Mouse (Mus musculus) hindbrain, embryonic 14.5 days (tissue): ENCODE results near the gene Hnrnpk. TPM values are rescaled to one million over a fixed set of nuclear protein-coding genes. Genes with fewer than 3 reads are reported as not detected.
A peak's percentile ranks its signal among the peaks of the same experiment; 100 is the strongest.

Experiments used
- ATAC-seq: fragments of 200-750 bp; cut with Nextera tagmentation; 2 replicates; pipeline ENCODE4 v1.8.0; 2017; ENCODE audit warnings: moderate number of reproducible peaks, mild to moderate bottlenecking, moderate TSS enrichment, moderate library complexity; ENCODE audit not compliant: low FRiP score
- DNase-seq: peaks from one replicate; pipeline ENCODE4 v3.0.0-alpha.2; 2015; ENCODE audit warnings: low spot score
- H3K27ac ChIP-seq: fragments of 300-500 bp; sonication (generic); 2 replicates; pipeline ENCODE4 v1.5.1; 2014; ENCODE audit warnings: mild to moderate bottlenecking, moderate library complexity
- H3K27me3 ChIP-seq: fragments of 300-500 bp; sonication (generic); 2 replicates; pipeline ENCODE4 v1.6.1; 2014; ENCODE audit warnings: mild to moderate bottlenecking, low read length, mixed read lengths; ENCODE audit not compliant: control insufficient read depth, insufficient read depth
- H3K36me3 ChIP-seq: fragments of 300-500 bp; sonication (generic); replicated peaks from 2 replicates; pipeline ENCODE4 v1.6.1; 2014; ENCODE audit not compliant: control insufficient read depth, insufficient read depth
- H3K4me1 ChIP-seq: fragments of 300-500 bp; sonication (generic); replicated peaks from 2 replicates; pipeline ENCODE4 v1.6.1; 2014; ENCODE audit warnings: antibody characterized with exemption, low read length, mixed read lengths; ENCODE audit not compliant: control insufficient read depth, insufficient read depth
- H3K4me2 ChIP-seq: fragments of 300-500 bp; sonication (generic); replicated peaks from 2 replicates; pipeline ENCODE4 v1.6.1; 2014; ENCODE audit warnings: mild to moderate bottlenecking, moderate library complexity
- H3K4me3 ChIP-seq: fragments of 300-500 bp; sonication (generic); replicated peaks from 2 replicates; pipeline ENCODE4 v1.5.1; 2014; ENCODE audit warnings: mild to moderate bottlenecking, low read length
- H3K9ac ChIP-seq: fragments of 300-500 bp; sonication (generic); 2 replicates; pipeline ENCODE4 v1.6.1; 2014
- H3K9me3 ChIP-seq: fragments of 300-500 bp; sonication (generic); 2 replicates; pipeline ENCODE4 v1.6.1; 2016; ENCODE audit warnings: low read length; ENCODE audit not compliant: control insufficient read depth
- WGBS: fragments of 180-500 bp; shearing (Covaris S2); extraction: QIAGEN DNeasy Blood & Tissue Kit; methylation state at CpG from one replicate; pipeline ENCODE4 v1.1.7; 2014; 5-methylcytosine and 5-hydroxymethylcytosine counted together
- polyA plus RNA-seq: library from polyadenylated mRNA; unstranded; fragments of >200 nt; fragmentation: Nextera tagmentation; extraction: Ambion mirVana; gene quantifications from 2 replicates; pipeline ENCODE4 v1.2.1, GENCODE M21; 2014

The Hnrnpk gene
- polyA plus RNA-seq, 1 experiment from 2014 or later: 1,306 TPM

GRCm38 (mm10) chr13:58421026-58421425, 17.9 kb upstream of the Hnrnpk start:
- no peak overlapping the region for H3K4me2 ChIP-seq
- H3K27me3 ChIP-seq: no peaks in the 10 kb centered on the region
- no peaks in the 10 kb centered on the region for H3K9me3 ChIP-seq
- ATAC-seq: no peak
- H3K4me3 ChIP-seq: no peak overlapping the region
- WGBS: 81% methylated on average over 4 of the region's 4 CpGs
- DNase-seq: no peak
- no peak overlapping the region for H3K9ac ChIP-seq
- H3K36me3 ChIP-seq: no peaks in the 10 kb centered on the region
- no peak overlapping the region for H3K27ac ChIP-seq
- no peaks in the 10 kb centered on the region for H3K4me1 ChIP-seq

- H3K4me2 ChIP-seq: no peak overlapping the region
- DNase-seq (no peak), ATAC-seq (no peak)
- no peak overlapping the region for H3K9ac ChIP-seq
- no peak overlapping the region for H3K4me3 ChIP-seq
- no peak overlapping the region for H3K27ac ChIP-seq
- no peaks in the 10 kb centered on the region for H3K4me1 ChIP-seq
- no peaks in the 10 kb centered on the region for H3K36me3 ChIP-seq
- H3K9me3 ChIP-seq: no peaks in the 10 kb centered on the region
- H3K27me3 ChIP-seq: no peaks in the 10 kb centered on the region
- WGBS: 97% methylated on average over 1 of the region's 1 CpGs
Observed at GRCm38 (mm10) chr13:58419266-58419665, 16.1 kb upstream of the Hnrnpk start.

GRCm38 (mm10) chr13:58418656-58419055, 15.5 kb upstream of the Hnrnpk start:
- no peak for ATAC-seq
- no peak overlapping the region for H3K4me3 ChIP-seq
- 69% methylated on average over 4 of the region's 4 CpGs for WGBS

GRCm38 (mm10) chr13:58415838-58416237, 12.7 kb upstream of the Hnrnpk start:
- no peak for ATAC-seq
- no peaks in the 10 kb centered on the region for H3K4me1 ChIP-seq
- no peak overlapping the region for H3K27ac ChIP-seq
- no peak overlapping the region for H3K4me3 ChIP-seq
- no peaks in the 10 kb centered on the region; the same call in 1 of the 2 replicates for H3K9me3 ChIP-seq
- WGBS: 87% methylated on average over 5 of the region's 5 CpGs
- no peak for DNase-seq
- H3K36me3 ChIP-seq: 0 out of 2 replicates have a peak, but pooled peaks cover 6% of the 10 kb centered on the region
- H3K27me3 ChIP-seq: no peaks in the 10 kb centered on the region
- H3K9ac ChIP-seq: no peak overlapping the region
- H3K4me2 ChIP-seq: no peak overlapping the region

More at GRCm38 (mm10) chr13:58418656-58419055, 15.5 kb upstream of the Hnrnpk start:
- H3K4me2 ChIP-seq: no peak overlapping the region
- H3K4me1 ChIP-seq: no peaks in the 10 kb centered on the region
- no peaks in the 10 kb centered on the region for H3K27me3 ChIP-seq
- H3K27ac ChIP-seq: no peak overlapping the region
- H3K9me3 ChIP-seq: no peaks in the 10 kb centered on the region
- no peak for DNase-seq
- no peaks in the 10 kb centered on the region for H3K36me3 ChIP-seq
- H3K9ac ChIP-seq: no peak overlapping the region

GRCm38 (mm10) chr13:58415374-58415773, 12.2 kb upstream of the Hnrnpk start:
- H3K36me3 ChIP-seq: peaks cover 8% of the 10 kb centered on the region; the same call in 1 of the 2 replicates
- no peak overlapping the region for H3K4me3 ChIP-seq
- ATAC-seq (no peak), DNase-seq (no peak)
- no peaks in the 10 kb centered on the region; the same call in 1 of the 2 replicates for H3K9me3 ChIP-seq
- H3K9ac ChIP-seq: no peak overlapping the region
- no peaks in the 10 kb centered on the region for H3K4me1 ChIP-seq
- no peaks in the 10 kb centered on the region for H3K27me3 ChIP-seq
- no peak overlapping the region for H3K27ac ChIP-seq
- 75% methylated on average over 6 of the region's 6 CpGs for WGBS
- no peak overlapping the region for H3K4me2 ChIP-seq

GRCm38 (mm10) chr13:58411073-58411472, 7.9 kb upstream of the Hnrnpk start:
- Histone ChIP-seq H3K9ac (no peak overlapping the region), H3K4me1 (no peaks in the 10 kb centered on the region), H3K4me3 (no peak overlapping the region), H3K27ac (no peak overlapping the region), H3K27me3 (no peaks in the 10 kb centered on the region), H3K9me3 (no peaks in the 10 kb centered on the region; the same call in 1 of the 2 replicates), H3K36me3 (peaks cover 19% of the 10 kb centered on the region), H3K4me2 (no peak overlapping the region)
- no peak for ATAC-seq
- WGBS: 95% methylated on average over 4 of the region's 4 CpGs
- no peak for DNase-seq

GRCm38 (mm10) chr13:58402744-58403110, 416 bp downstream of the Hnrnpk start:
- ATAC-seq: peak; percentile 65
- H3K4me1 ChIP-seq: peaks cover 14% of the 10 kb centered on the region; the same call in 1 of the 2 replicates
- WGBS: 0% methylated on average over 24 of the region's 48 CpGs

GRCm38 (mm10) chr13:58402003-58402743, 970 bp downstream of the Hnrnpk start, which contains the start of gene Rmi1:
TSS of gene Rmi1 (plus strand) at chr13:58402248.
- Histone ChIP-seq H3K4me2 (peak within 1 kb of the TSS; percentile 85), H3K27ac (peak within 1 kb of the TSS; percentile 100), H3K9ac (peak within 1 kb of the TSS; percentile 100), H3K27me3 (no peaks in the 10 kb centered on the region), H3K36me3 (peaks cover 20% of the 10 kb centered on the region), H3K4me3 (peak within 1 kb of the TSS; percentile 84), H3K4me1 (peaks cover 14% of the 10 kb centered on the region; the same call in 1 of the 2 replicates), H3K9me3 (no peaks in the 10 kb centered on the region)
- DNase-seq: peak; percentile 100
- ATAC-seq: peak; percentile 95
- under 1% methylated on average over 72 of the region's 91 CpGs for WGBS

More at GRCm38 (mm10) chr13:58402744-58403110, 416 bp downstream of the Hnrnpk start:
- Histone ChIP-seq H3K4me2 (peak overlapping the region; percentile 54), H3K9ac (peak overlapping the region; percentile 100), H3K36me3 (peaks cover 18% of the 10 kb centered on the region), H3K9me3 (no peaks in the 10 kb centered on the region), H3K4me3 (peak overlapping the region; percentile 84), H3K27me3 (no peaks in the 10 kb centered on the region), H3K27ac (peak overlapping the region; percentile 100)
- DNase-seq: no peak

- no peaks in the 10 kb centered on the region for H3K27me3 ChIP-seq
Observed at GRCm38 (mm10) chr13:58401135-58402002, 1.8 kb downstream of the Hnrnpk start.

More at GRCm38 (mm10) chr13:58401135-58402002, 1.8 kb downstream of the Hnrnpk start:
- DNase-seq (peak; percentile 79), ATAC-seq (peak; percentile 51)
- under 1% methylated on average over 65 of the region's 100 CpGs for WGBS
- H3K4me1 ChIP-seq: peaks cover 14% of the 10 kb centered on the region; the same call in 1 of the 2 replicates
- H3K9ac ChIP-seq: peak overlapping the region; percentile 100
- peak overlapping the region; percentile 84 for H3K4me3 ChIP-seq
- H3K9me3 ChIP-seq: no peaks in the 10 kb centered on the region
- peak overlapping the region; percentile 100 for H3K27ac ChIP-seq
- peak overlapping the region; percentile 85 for H3K4me2 ChIP-seq
- H3K36me3 ChIP-seq: peaks cover 28% of the 10 kb centered on the region
